Mouse (Mus musculus) kidney, embryonic 14.5 days (tissue): Measurements from ENCODE around the gene Gpr75. TPM values are rescaled to one million over a fixed set of nuclear protein-coding genes. Genes with fewer than 3 reads are reported as not detected.

ENCODE experiments used
- ATAC-seq: fragments of 200-750 bp; cut with Nextera tagmentation; 2 replicates; pipeline ENCODE4 v1.8.0; 2017; ENCODE audit warnings: moderate number of reproducible peaks, mild to moderate bottlenecking, moderate TSS enrichment, moderate library complexity; ENCODE audit not compliant: low FRiP score, low TSS enrichment
- H3K27ac ChIP-seq: fragments of 300-500 bp; sonication (generic); 2 replicates; pipeline ENCODE4 v1.5.1; 2014; ENCODE audit warnings: low read depth, mild to moderate bottlenecking, low read length, moderate library complexity, mixed read lengths
- H3K27me3 ChIP-seq: fragments of 300-500 bp; sonication (generic); 2 replicates; pipeline ENCODE4 v1.6.1; 2014; ENCODE audit warnings: mild to moderate bottlenecking, low read length; ENCODE audit not compliant: control insufficient read depth, insufficient read depth
- H3K36me3 ChIP-seq: fragments of 300-500 bp; sonication (generic); 2 replicates; pipeline ENCODE4 v1.6.1; 2014; ENCODE audit warnings: low read length, mixed read lengths; ENCODE audit not compliant: control insufficient read depth, insufficient read depth
- H3K4me1 ChIP-seq: fragments of 300-500 bp; sonication (generic); 2 replicates; pipeline ENCODE4 v1.6.1; 2014; ENCODE audit warnings: low read length, mixed read lengths; ENCODE audit not compliant: control insufficient read depth, insufficient read depth
- H3K4me2 ChIP-seq: fragments of 300-500 bp; sonication (generic); replicated peaks from 2 replicates; pipeline ENCODE4 v1.6.1; 2014; ENCODE audit warnings: low read depth, mild to moderate bottlenecking, low read length
- H3K4me3 ChIP-seq: fragments of 300-500 bp; sonication (generic); 2 replicates; pipeline ENCODE4 v1.5.1; 2014; ENCODE audit warnings: mild to moderate bottlenecking, low read length
- H3K9ac ChIP-seq: fragments of 300-500 bp; sonication (generic); 2 replicates; pipeline ENCODE4 v1.6.1; 2014; ENCODE audit warnings: low read depth, mild to moderate bottlenecking, low read length, moderate library complexity
- H3K9me3 ChIP-seq: fragments of 300-500 bp; sonication (generic); 2 replicates; pipeline ENCODE4 v1.6.1; 2016; ENCODE audit warnings: low read length; ENCODE audit not compliant: control insufficient read depth
- WGBS: fragments of 180-500 bp; shearing (Covaris S2); extraction: QIAGEN DNeasy Blood & Tissue Kit; methylation state at CpG from one replicate; pipeline ENCODE4 v1.1.7; 2014; 5-methylcytosine and 5-hydroxymethylcytosine counted together
- polyA plus RNA-seq: library from polyadenylated mRNA; unstranded; fragments of >200 nt; fragmentation: Nextera tagmentation; extraction: Ambion mirVana; gene quantifications from 2 replicates; pipeline ENCODE4 v1.2.1, GENCODE M21; 2014

The Gpr75 gene
- polyA plus RNA-seq: 0.09 TPM in 2 replicates

- H3K9ac ChIP-seq: peak within 1 kb of the TSS; percentile 44
- no peaks in the 10 kb centered on the region for H3K9me3 ChIP-seq
- no peak within 1 kb of the TSS for H3K27ac ChIP-seq
- H3K36me3 ChIP-seq: peaks cover 2% of the 10 kb centered on the region; the same call in 1 of the 2 replicates
- H3K4me3 ChIP-seq: peak within 1 kb of the TSS; percentile 40
- ATAC-seq: peak; percentile 98
- 4% methylated on average over 37 of the region's 41 CpGs for WGBS
- no peaks in the 10 kb centered on the region for H3K27me3 ChIP-seq
- H3K4me2 ChIP-seq: peak within 1 kb of the TSS; percentile 67
- H3K4me1 ChIP-seq: peaks cover 8% of the 10 kb centered on the region; the same call in 1 of the 2 replicates
These were observed at the start of gene Gpr75, which contains the start of gene Asb3 for GRCm38 (mm10) chr11:30885171-30885871. Gpr75 (plus strand) TSS chr11:30885358. Asb3 (plus strand) TSS chr11:30885416.

DNA sequence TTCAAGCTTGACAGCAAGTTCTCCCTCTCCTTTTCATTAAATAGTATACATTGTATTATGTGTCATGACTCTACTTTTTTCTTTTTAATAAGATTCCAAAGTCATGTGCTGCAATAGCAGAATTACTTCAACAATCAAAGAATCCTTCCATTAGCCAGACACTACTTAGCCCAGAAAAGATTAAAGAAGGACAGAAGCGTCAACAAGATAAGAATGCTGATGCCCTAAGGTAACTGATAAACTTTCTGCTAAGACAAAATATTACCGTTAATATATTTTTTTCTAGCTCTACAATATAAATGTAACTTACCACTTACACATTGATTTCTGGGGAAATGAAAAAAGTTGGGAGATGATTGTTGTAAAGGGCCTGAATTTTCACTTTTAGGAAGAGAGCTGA, 46.4 kb upstream of the Gpr75 start:
- WGBS: 95% methylated on average over 2 of the region's 2 CpGs
- Histone ChIP-seq H3K27ac (no peak overlapping the region), H3K9ac (no peak overlapping the region), H3K4me2 (no peak overlapping the region), H3K9me3 (no peaks in the 10 kb centered on the region), H3K4me3 (no peak overlapping the region), H3K4me1 (no peaks in the 10 kb centered on the region), H3K36me3 (peaks cover 60% of the 10 kb centered on the region), H3K27me3 (no peaks in the 10 kb centered on the region)
- ATAC-seq: no peak

- whole genome bisulfite sequencing: 94% methylated on average over 1 of the region's 1 CpGs
- Histone ChIP-seq H3K27ac (no peak overlapping the region), H3K27me3 (no peaks in the 10 kb centered on the region), H3K36me3 (peaks cover 55% of the 10 kb centered on the region), H3K9ac (no peak overlapping the region), H3K9me3 (no peaks in the 10 kb centered on the region), H3K4me1 (no peaks in the 10 kb centered on the region), H3K4me2 (no peak overlapping the region), H3K4me3 (no peak overlapping the region)
- ATAC-seq: no peak
These were observed 40.8 kb upstream of the Gpr75 start for GRCm38 (mm10) chr11:30844355-30844754.

DNA sequence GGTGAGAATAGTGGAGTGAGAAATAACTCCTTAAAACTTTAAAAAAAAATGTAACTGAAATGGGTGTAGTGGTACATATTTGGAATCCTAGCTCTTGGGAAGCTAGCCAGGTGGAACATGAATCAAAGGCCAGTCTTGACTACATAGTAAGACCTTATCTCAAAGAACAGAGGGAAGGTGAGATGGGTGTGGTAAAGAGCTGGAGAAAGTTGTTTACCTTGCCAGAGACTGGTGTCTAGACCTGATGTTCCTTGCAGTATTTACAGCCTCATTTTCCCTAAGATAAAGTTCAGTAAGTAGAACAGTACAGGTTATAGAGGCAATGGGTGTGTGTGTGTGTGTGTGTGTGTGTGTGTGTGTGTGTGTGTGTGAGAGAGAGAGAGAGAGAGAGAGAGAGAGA, 12.7 kb upstream of the Gpr75 start:
- Histone ChIP-seq H3K4me2 (no peak overlapping the region), H3K36me3 (peaks cover 36% of the 10 kb centered on the region), H3K27me3 (no peaks in the 10 kb centered on the region), H3K9me3 (0 out of 2 replicates have a peak, but pooled peaks cover 2% of the 10 kb centered on the region), H3K4me1 (no peaks in the 10 kb centered on the region), H3K9ac (no peak overlapping the region), H3K4me3 (no peak overlapping the region), H3K27ac (no peak overlapping the region)
- no peak for ATAC-seq

GRCm38 (mm10) chr11:30888153-30888552, 3.0 kb downstream of the Gpr75 start:
- Histone ChIP-seq H3K9me3 (no peaks in the 10 kb centered on the region), H3K4me2 (no peak overlapping the region), H3K27ac (no peak overlapping the region), H3K4me3 (no peak overlapping the region), H3K4me1 (peaks cover 8% of the 10 kb centered on the region; the same call in 1 of the 2 replicates), H3K36me3 (no peaks in the 10 kb centered on the region), H3K27me3 (no peaks in the 10 kb centered on the region), H3K9ac (no peak overlapping the region)
- no peak for ATAC-seq
- WGBS: 88% methylated on average over 2 of the region's 2 CpGs

DNA sequence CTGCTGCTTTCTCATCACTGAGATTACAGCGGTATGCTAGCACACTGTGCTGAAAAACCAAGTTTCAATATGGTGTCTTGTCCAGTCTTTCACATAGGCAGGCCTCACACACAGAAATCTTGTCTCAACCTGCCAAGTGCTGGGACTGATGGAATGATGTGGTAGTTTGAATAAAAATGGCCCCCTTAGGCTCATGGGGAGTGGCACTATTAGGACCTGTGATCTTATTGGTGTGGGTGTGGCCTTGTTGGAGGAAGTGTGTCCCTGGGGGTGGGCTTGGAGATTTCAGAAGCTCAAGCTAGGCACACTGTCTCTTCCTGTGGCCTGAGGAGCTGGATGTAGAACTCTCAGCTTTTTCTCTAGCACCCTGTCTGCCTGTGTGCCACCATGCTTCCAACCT, 11.0 kb downstream of the Gpr75 start:
- no peak overlapping the region for H3K27ac ChIP-seq
- no peak overlapping the region for H3K9ac ChIP-seq
- H3K27me3 ChIP-seq: no peaks in the 10 kb centered on the region
- 88% methylated on average over 1 of the region's 1 CpGs for whole genome bisulfite sequencing
- no peaks in the 10 kb centered on the region for H3K4me1 ChIP-seq
- H3K4me3 ChIP-seq: no peak overlapping the region
- H3K36me3 ChIP-seq: no peaks in the 10 kb centered on the region
- H3K9me3 ChIP-seq: no peaks in the 10 kb centered on the region
- ATAC-seq: no peak
- no peak overlapping the region for H3K4me2 ChIP-seq

- Histone ChIP-seq H3K4me3 (no peak overlapping the region), H3K9me3 (no peaks in the 10 kb centered on the region), H3K27me3 (no peaks in the 10 kb centered on the region), H3K4me2 (no peak overlapping the region), H3K9ac (no peak overlapping the region), H3K36me3 (no peaks in the 10 kb centered on the region), H3K27ac (no peak overlapping the region), H3K4me1 (no peaks in the 10 kb centered on the region)
- no peak for ATAC-seq
These were observed 14.2 kb downstream of the Gpr75 start for GRCm38 (mm10) chr11:30899312-30899711.

DNA sequence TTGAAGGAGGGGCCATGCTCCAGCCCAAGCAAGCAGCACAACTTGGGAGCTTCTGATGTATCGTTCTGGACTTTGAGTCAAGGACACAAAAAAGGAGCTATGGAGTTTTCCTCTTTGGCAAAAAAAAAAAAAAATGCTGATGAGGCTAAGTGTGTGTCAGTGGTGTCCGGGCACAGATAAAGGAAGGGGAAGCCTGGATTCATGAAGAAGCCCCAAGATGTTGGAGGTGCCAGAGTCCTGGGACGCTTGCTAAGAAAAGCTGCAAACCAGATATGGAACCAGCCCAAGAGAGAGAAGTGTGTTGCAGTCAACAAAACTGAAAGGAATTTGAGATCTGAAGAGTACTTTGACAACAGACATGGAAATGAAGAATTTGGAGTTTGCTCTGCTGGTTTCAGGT, 27.2 kb downstream of the Gpr75 start:
- Histone ChIP-seq H3K4me2 (no peak overlapping the region), H3K9me3 (no peaks in the 10 kb centered on the region), H3K4me1 (no peaks in the 10 kb centered on the region), H3K27ac (no peak overlapping the region), H3K4me3 (no peak overlapping the region), H3K36me3 (no peaks in the 10 kb centered on the region), H3K9ac (no peak overlapping the region), H3K27me3 (no peaks in the 10 kb centered on the region)
- no peak for ATAC-seq
- whole genome bisulfite sequencing: 95% methylated on average over 3 of the region's 3 CpGs

GRCm38 (mm10) chr11:30920641-30921040, 35.5 kb downstream of the Gpr75 start:
- ATAC-seq: no peak
- Histone ChIP-seq H3K4me1 (no peaks in the 10 kb centered on the region), H3K4me3 (no peak overlapping the region), H3K27me3 (no peaks in the 10 kb centered on the region), H3K9me3 (no peaks in the 10 kb centered on the region), H3K27ac (no peak overlapping the region), H3K9ac (no peak overlapping the region), H3K4me2 (no peak overlapping the region), H3K36me3 (no peaks in the 10 kb centered on the region; the same call in 1 of the 2 replicates)
- 74% methylated on average over 1 of the region's 1 CpGs for WGBS
